Mouse (Mus musculus) liver, postnatal 0 days (tissue): ENCODE measurements at regions not wholly inside any gene's neighbourhood (a gene's known extent, or its start where the extent isn't known, plus 50 kb on each side); places are given as distances from the start of the nearest gene placed in this dataset.
"Not testable (repeated sequence)": the region's sequence is repeated elsewhere in the genome, so short reads cannot be mapped to it uniquely, and the experiment has no call there.

Source experiments
- ATAC-seq: fragments of 200-750 bp; cut with Nextera tagmentation; 2 replicates; pipeline ENCODE4 v1.8.0; 2017; ENCODE audit warnings: mild to moderate bottlenecking, moderate library complexity
- DNase-seq: peaks from one replicate; pipeline ENCODE4 v3.0.0-alpha.2; 2016
- H3K27ac ChIP-seq: fragments of 300-500 bp; sonication (generic); 2 replicates; pipeline ENCODE4 v1.5.1; 2014; ENCODE audit warnings: antibody characterized with exemption, moderate library complexity, mild to moderate bottlenecking, low read depth
- H3K27me3 ChIP-seq: fragments of 300-500 bp; sonication (generic); 2 replicates; pipeline ENCODE4 v1.6.1; 2014; ENCODE audit warnings: low read length, control low read depth, mixed read lengths; ENCODE audit not compliant: insufficient read depth
- H3K36me3 ChIP-seq: fragments of 300-500 bp; sonication (generic); replicated peaks from 2 replicates; pipeline ENCODE4 v1.6.1; 2014; ENCODE audit warnings: mild to moderate bottlenecking, control low read depth, low read length, moderate library complexity, mixed read lengths; ENCODE audit not compliant: insufficient read depth
- H3K4me1 ChIP-seq: fragments of 300-500 bp; sonication (generic); 2 replicates; pipeline ENCODE4 v1.6.1; 2014; ENCODE audit warnings: antibody characterized with exemption, mild to moderate bottlenecking, control low read depth; ENCODE audit not compliant: insufficient read depth
- H3K4me2 ChIP-seq: fragments of 300-500 bp; sonication (generic); 2 replicates; pipeline ENCODE4 v1.6.1; 2014; ENCODE audit warnings: low read depth, mild to moderate bottlenecking, low read length, moderate library complexity, mixed read lengths
- H3K4me3 ChIP-seq: fragments of 300-500 bp; sonication (generic); 2 replicates; pipeline ENCODE4 v1.5.1; 2014; ENCODE audit warnings: low read depth, low read length
- H3K9ac ChIP-seq: fragments of 300-500 bp; sonication (generic); replicated peaks from 2 replicates; pipeline ENCODE4 v1.6.1; 2014; ENCODE audit warnings: mild to moderate bottlenecking, moderate library complexity
- H3K9me3 ChIP-seq: fragments of 300-500 bp; sonication (generic); 2 replicates; pipeline ENCODE4 v1.6.1; 2016; ENCODE audit warnings: mild to moderate bottlenecking, control low read depth, low read length, mixed read lengths
- CTCF ChIP-seq: sonication (generic); IDR thresholded peaks from 2 replicates; pipeline ENCODE4 v1.5.1; 2016; ENCODE audit warnings: antibody characterized with exemption, low read depth
- EP300 ChIP-seq: IDR thresholded peaks from 2 replicates; pipeline ENCODE4 v1.6.1; 2016; ENCODE audit warnings: antibody characterized with exemption, low read depth, mild to moderate bottlenecking
- WGBS: fragments of 180-500 bp; shearing (Covaris S2); extraction: QIAGEN DNeasy Blood & Tissue Kit; methylation state at CpG from one replicate; pipeline ENCODE4 v1.1.7; 2014; ENCODE audit not compliant: insufficient replicate concordance; 5-methylcytosine and 5-hydroxymethylcytosine counted together

DNA sequence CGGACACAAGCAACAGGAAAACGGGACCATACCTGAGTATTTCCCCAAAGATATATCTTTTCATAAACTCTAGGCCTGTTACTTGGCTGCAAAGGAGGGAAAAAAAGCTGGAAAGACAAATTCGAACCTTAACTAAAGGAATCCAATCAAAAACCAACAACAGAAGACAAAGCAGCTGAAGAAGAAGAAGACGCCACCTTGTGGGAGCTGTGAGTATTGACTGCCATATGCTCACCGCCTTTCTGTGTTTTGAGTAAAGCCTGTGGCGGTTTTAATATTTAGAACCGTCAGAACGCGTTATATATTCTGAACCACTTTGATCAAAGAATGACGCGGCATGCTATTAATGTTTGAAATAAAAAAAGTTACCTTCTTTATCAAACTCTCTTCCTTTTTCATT lies 126.9 kb upstream of the Sox5 start:
- Histone ChIP-seq H3K9me3 (no peaks in the 10 kb centered on the region; the same call in 1 of the 2 replicates), H3K4me1 (no peaks in the 10 kb centered on the region), H3K4me3 (no peak overlapping the region), H3K27ac (no peak overlapping the region), H3K9ac (no peak overlapping the region), H3K36me3 (no peaks in the 10 kb centered on the region), H3K27me3 (no peaks in the 10 kb centered on the region), H3K4me2 (no peak overlapping the region)
- DNase-seq (no peak), ATAC-seq (no peak)
- TF ChIP-seq EP300 (no peak), CTCF (peak; percentile 22; the same call in 1 of the 2 replicates)
- WGBS, result 88% methylated on average over 11 of the region's 11 CpGs

DNA sequence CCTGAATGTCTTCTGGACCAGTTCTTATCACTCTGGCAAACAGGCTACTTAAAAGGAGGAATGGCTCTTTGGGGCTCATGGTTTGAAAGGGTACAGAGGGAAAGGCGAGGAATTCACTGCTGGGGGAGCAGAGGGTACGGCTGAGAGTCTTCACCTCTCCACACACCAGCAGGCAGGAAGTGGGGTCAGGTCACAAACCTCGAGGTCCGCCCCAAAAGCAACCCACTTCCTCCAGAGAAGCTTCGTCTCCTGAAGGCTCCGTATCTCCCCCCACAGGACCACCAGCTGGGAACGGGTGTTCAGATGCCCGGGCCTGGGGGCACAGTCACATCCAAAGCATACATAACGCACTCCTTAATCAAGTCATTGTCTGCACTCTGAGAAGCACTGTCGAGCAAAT lies 121.4 kb upstream of the Sox5 start:
- Histone ChIP-seq H3K36me3 (no peaks in the 10 kb centered on the region), H3K27me3 (no peaks in the 10 kb centered on the region), H3K9ac (no peak overlapping the region), H3K4me1 (peaks cover 20% of the 10 kb centered on the region), H3K4me3 (no peak overlapping the region), H3K9me3 (no peaks in the 10 kb centered on the region), H3K27ac (peak overlapping the region; percentile 41; the same call in 1 of the 2 replicates), H3K4me2 (peak overlapping the region; percentile 64)
- WGBS, result 32% methylated on average over 10 of the region's 10 CpGs
- TF ChIP-seq CTCF, result no peak
- ATAC-seq, result no peak
- DNase-seq, result peak; percentile 21

DNA sequence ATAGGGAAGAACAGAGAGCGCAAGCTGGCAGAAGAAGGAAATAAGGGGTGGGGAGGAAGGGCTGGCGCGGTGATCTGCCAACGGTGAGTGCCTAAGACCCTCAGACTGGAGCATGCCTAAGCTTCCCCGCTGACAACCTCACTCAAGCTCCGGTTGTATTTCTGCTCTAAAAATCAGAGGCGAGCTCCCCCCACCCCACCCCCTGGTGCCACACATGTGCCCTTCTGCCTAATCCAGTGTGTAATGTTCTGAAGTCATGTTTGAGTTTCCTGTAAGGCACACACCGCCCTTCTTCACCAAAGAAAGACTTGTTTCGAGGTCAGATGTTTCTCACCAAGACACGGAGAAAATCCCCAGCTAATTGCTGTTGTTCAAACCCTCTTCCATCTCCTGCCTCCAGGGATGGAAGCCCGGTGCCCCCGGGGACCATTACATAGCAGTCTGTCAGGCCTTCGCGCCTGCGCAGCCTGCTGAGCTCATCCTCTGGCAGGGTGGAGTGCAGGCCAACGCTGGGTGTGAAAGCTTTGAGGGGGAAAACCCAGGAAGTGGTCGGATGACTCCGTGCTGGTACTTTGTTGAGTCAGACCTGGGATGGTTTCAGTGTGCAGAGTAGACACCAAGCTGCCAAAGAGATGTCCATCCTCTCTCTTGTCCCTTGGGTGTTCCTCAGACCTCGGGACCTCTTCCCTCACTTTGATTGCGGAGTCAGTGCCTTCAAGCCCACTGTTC lies 120.7 kb upstream of the Sox5 start:
- Histone ChIP-seq H3K4me2 (peak overlapping the region; percentile 64), H3K4me3 (peak overlapping the region; percentile 35), H3K9ac (no peak overlapping the region), H3K27me3 (no peaks in the 10 kb centered on the region), H3K36me3 (no peaks in the 10 kb centered on the region), H3K27ac (peak overlapping the region; percentile 41), H3K4me1 (peaks cover 20% of the 10 kb centered on the region), H3K9me3 (no peaks in the 10 kb centered on the region)
- DNase-seq (peak; percentile 65), ATAC-seq (peak; percentile 76)
- WGBS, result 43% methylated on average over 20 of the region's 20 CpGs
- TF ChIP-seq EP300 (no peak), CTCF (no peak)

DNA sequence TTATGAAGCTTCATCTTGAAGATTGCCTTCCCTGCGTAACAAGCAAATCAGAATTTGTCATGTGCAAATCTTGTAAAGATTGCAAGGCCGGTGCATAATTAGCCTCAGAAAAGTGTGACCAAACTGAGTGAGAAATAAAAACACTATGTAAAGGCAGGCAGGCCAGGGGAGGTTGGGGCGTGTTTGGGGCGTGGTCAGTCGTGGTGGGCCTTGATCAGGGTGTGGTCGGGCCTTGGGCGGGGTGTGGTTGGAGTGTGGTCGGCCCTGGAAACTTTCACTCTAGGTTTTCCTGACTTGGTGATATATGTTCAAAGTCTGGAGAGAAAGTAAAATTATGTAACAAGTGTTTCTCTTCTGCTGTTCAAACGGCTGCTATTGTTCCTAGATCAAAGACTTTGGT lies 120.0 kb upstream of the Sox5 start:
- DNase-seq (peak; percentile 83), ATAC-seq (peak; percentile 91)
- Histone ChIP-seq H3K27ac (peak overlapping the region; percentile 23; the same call in 1 of the 2 replicates), H3K4me3 (peak overlapping the region; percentile 35), H3K9me3 (no peaks in the 10 kb centered on the region), H3K9ac (no peak overlapping the region), H3K4me2 (peak overlapping the region; percentile 64), H3K27me3 (no peaks in the 10 kb centered on the region), H3K4me1 (peaks cover 20% of the 10 kb centered on the region), H3K36me3 (no peaks in the 10 kb centered on the region)
- TF ChIP-seq CTCF (no peak), EP300 (no peak)
- 29% methylated on average over 9 of the region's 9 CpGs for WGBS

DNA sequence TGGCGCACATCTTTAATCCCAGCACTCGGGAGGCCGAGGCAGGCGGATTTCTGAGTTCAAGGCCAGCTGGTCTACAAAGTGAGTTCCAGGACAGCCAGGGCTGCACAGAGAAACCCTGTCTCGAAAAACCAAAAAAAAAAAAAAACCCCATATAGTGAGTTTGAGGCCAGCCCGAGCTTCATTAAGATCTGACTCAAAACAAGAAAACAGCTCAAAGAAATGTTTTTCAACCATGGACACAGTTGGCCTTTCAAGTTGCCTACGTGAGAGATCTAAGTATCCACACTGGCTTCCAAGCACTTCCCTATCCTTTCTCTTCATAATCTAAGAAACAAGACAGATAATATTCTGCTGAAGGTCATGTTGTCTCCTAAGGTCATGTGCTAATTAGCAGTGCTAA lies 119.1 kb upstream of the Sox5 start:
- not testable (repeated sequence) for H3K27me3 ChIP-seq, H3K27ac ChIP-seq, H3K4me2 ChIP-seq, H3K4me3 ChIP-seq, H3K9ac ChIP-seq, H3K9me3 ChIP-seq, H3K36me3 ChIP-seq, DNase-seq, ATAC-seq
- peaks cover 21% of the 10 kb centered on the region for H3K4me1 ChIP-seq
- WGBS, result 91% methylated on average over 7 of the region's 7 CpGs

DNA sequence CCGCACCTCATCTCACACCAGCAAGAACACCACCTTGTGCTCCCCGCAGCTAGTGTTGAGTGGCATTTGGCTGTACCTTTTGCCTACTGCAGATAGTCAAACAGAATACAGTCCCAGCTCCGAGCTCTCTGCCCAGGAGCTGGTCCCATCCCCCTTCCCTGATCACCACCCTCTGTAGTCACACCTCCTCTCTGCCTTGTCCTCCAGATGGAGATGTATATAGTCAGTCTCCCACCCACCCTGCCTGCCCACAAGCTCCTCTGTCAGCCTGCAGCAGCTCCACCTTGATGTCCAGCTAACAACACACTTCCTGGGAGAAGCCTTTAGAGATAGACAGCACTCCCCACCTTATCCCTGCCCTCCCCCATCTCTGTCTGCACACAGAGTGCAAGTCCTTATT lies 115.7 kb upstream of the Sox5 start:
- Histone ChIP-seq H3K36me3 (no peaks in the 10 kb centered on the region), H3K27ac (no peak overlapping the region), H3K4me3 (no peak overlapping the region), H3K9me3 (no peaks in the 10 kb centered on the region), H3K27me3 (no peaks in the 10 kb centered on the region), H3K9ac (no peak overlapping the region), H3K4me2 (no peak overlapping the region), H3K4me1 (peaks cover 19% of the 10 kb centered on the region)
- no peak for TF ChIP-seq EP300
- no peak for TF ChIP-seq CTCF
- no peak for DNase-seq
- WGBS, result 60% methylated on average over 3 of the region's 3 CpGs
- no peak for ATAC-seq

DNA sequence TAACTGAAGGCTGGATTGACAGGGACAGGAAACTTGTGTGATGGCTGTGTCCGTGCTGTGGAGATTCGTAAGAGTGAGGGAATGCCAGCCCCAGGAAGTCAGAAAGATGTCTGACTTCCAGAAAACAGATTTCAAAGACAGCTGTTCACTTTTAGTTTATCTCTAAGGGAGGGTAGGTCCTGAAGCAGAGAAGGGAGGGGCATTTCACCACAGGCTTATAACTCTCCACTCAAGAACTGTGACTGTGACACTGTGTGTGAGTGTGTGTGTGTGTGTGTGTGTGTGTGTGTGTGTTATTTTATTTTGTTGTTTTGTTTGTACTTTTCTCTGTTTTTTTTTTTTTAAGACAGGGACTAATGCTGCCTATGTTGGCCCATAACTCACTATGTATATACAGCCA lies 109.1 kb upstream of the Sox5 start:
- Histone ChIP-seq H3K9ac (no peak overlapping the region), H3K36me3 (no peaks in the 10 kb centered on the region), H3K27me3 (no peaks in the 10 kb centered on the region), H3K4me2 (no peak overlapping the region), H3K4me1 (peaks cover 4% of the 10 kb centered on the region), H3K9me3 (no peaks in the 10 kb centered on the region), H3K4me3 (no peak overlapping the region), H3K27ac (no peak overlapping the region)
- ATAC-seq (no peak), DNase-seq (no peak)
- no peak for TF ChIP-seq EP300
- no peak for TF ChIP-seq CTCF
- WGBS, result 24% methylated on average over 2 of the region's 2 CpGs
